Mouse (Mus musculus) liver, adult 2 months (tissue): ENCODE measurements at regions not wholly inside any gene's neighbourhood (a gene's known extent, or its start where the extent isn't known, plus 50 kb on each side); places are given as distances from the start of the nearest gene placed in this dataset.

ENCODE experiments used
- DNase-seq: peaks from one replicate; pipeline ENCODE4 v3.0.0-alpha.2; 2011; ENCODE audit warnings: low read depth, low spot score; ENCODE audit errors: extremely low read depth
- H3K27ac ChIP-seq: fragments of 200-500 bp; replicated peaks from 2 replicates; pipeline ENCODE4 v1.5.1; 2012; ENCODE audit warnings: low read depth, mild to moderate bottlenecking, control low read depth, inconsistent platforms, low read length; ENCODE audit not compliant: insufficient read depth
- H3K27me3 ChIP-seq: fragments of 200-500 bp; 2 replicates; pipeline ENCODE4 v1.6.1; 2012; ENCODE audit warnings: mild to moderate bottlenecking, moderate library complexity, low read length, inconsistent platforms; ENCODE audit not compliant: control insufficient read depth, insufficient read depth
- H3K36me3 ChIP-seq: fragments of 200-500 bp; 2 replicates; pipeline ENCODE4 v1.6.1; 2012; ENCODE audit warnings: low read length, inconsistent platforms; ENCODE audit not compliant: control insufficient read depth, insufficient read depth
- H3K4me1 ChIP-seq: fragments of 200-500 bp; 2 replicates; pipeline ENCODE4 v1.6.1; 2011; ENCODE audit warnings: low read length; ENCODE audit not compliant: control insufficient read depth, insufficient read depth
- H3K4me3 ChIP-seq: fragments of 200-500 bp; 2 replicates; pipeline ENCODE4 v1.5.1; 2011; ENCODE audit warnings: low read depth, mild to moderate bottlenecking, control low read depth, low read length, moderate library complexity; ENCODE audit not compliant: insufficient read depth
- H3K79me2 ChIP-seq: fragments of 200-500 bp; 2 replicates; pipeline ENCODE4 v1.6.1; 2012; ENCODE audit warnings: inconsistent platforms, mild to moderate bottlenecking, low read length, moderate library complexity; ENCODE audit not compliant: control insufficient read depth, insufficient read depth
- H3K9ac ChIP-seq: fragments of 200-500 bp; 2 replicates; pipeline ENCODE4 v1.6.1; 2012; ENCODE audit warnings: low read depth, mild to moderate bottlenecking, control low read depth, inconsistent platforms, low read length
- CTCF ChIP-seq: fragments of 200-500 bp; IDR thresholded peaks from 2 replicates; pipeline ENCODE4 v1.5.1; 2011; ENCODE audit warnings: low read depth, low read length, control low read depth
- POLR2A ChIP-seq: fragments of 200-500 bp; IDR thresholded peaks from 2 replicates; pipeline ENCODE4 v1.6.1; 2011; ENCODE audit warnings: low read length, control low read depth; ENCODE audit not compliant: insufficient read depth; ENCODE audit errors: extremely low read depth
- WGBS: fragments of 180-500 bp; shearing (Covaris S2); methylation state at CpG from one replicate; pipeline ENCODE4 v1.1.7; 2018; 5-methylcytosine and 5-hydroxymethylcytosine counted together

- Histone ChIP-seq H3K36me3 (no peaks in the 10 kb centered on the region), H3K9ac (no peak overlapping the region), H3K27ac (no peak overlapping the region), H3K79me2 (no peaks in the 10 kb centered on the region), H3K4me3 (no peak overlapping the region), H3K27me3 (no peaks in the 10 kb centered on the region), H3K4me1 (no peaks in the 10 kb centered on the region)
- WGBS, result 81% methylated on average over 7 of the region's 7 CpGs
- TF ChIP-seq POLR2A (no peak), CTCF (no peak)
- DNase-seq, result no peak
Measured at GRCm38 (mm10) chr1:69291329-69291728, 183.5 kb upstream of the Erbb4 start.

GRCm38 (mm10) chr1:69286374-69286773 lies 178.5 kb upstream of the Erbb4 start:
- Histone ChIP-seq H3K4me3 (no peak overlapping the region), H3K27ac (no peak overlapping the region), H3K9ac (no peak overlapping the region), H3K79me2 (no peaks in the 10 kb centered on the region), H3K27me3 (no peaks in the 10 kb centered on the region), H3K4me1 (no peaks in the 10 kb centered on the region), H3K36me3 (no peaks in the 10 kb centered on the region)
- DNase-seq, result no peak
- WGBS, result 40% methylated on average over 3 of the region's 3 CpGs
- no peak for TF ChIP-seq CTCF
- no peak for TF ChIP-seq POLR2A

DNA sequence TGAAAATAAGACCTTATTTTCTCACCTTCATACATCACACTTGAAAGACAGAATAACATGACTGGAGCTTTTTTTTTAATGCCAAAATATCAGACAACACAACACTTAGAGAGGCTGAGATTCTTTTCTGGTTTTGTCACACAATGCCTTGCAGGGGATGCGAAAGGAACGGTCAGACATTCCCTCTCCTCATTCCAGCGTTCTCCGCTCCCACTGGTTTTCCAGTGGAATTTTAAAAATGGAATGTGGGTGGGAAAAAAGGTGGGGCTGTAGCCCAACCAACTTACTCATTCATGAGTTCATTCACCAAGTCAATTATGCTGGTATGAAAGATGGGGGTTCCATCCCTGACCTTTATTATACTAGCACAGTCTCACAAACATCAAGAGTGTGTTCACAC lies 169.6 kb upstream of the Erbb4 start:
- WGBS, result 84% methylated on average over 4 of the region's 4 CpGs
- Histone ChIP-seq H3K27me3 (no peaks in the 10 kb centered on the region), H3K9ac (no peak overlapping the region), H3K36me3 (no peaks in the 10 kb centered on the region), H3K79me2 (no peaks in the 10 kb centered on the region), H3K27ac (no peak overlapping the region), H3K4me1 (no peaks in the 10 kb centered on the region), H3K4me3 (no peak overlapping the region)
- no peak for DNase-seq
- TF ChIP-seq CTCF (no peak), POLR2A (no peak)

DNA sequence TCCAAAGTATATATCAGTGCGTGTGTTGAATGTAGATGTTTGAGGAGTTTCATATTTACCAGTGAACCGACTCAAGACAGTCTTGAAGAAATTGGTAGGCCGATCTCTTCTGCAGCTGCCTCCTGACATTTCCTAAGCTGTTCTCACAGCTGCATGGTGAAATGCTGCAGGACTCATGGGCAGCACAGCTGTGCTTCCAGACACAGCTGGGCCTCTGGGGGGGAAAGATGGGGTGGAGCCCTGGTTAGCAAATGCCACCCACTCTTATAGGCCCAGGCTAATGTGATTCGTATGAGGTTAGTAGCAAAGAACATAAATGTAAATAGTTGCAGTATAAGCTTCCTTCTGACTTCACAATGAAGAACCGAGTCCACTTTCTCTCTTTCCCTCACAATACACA lies 139.8 kb upstream of the Erbb4 start:
- no peaks in the 10 kb centered on the region for H3K36me3 ChIP-seq
- no peak overlapping the region for H3K4me3 ChIP-seq
- 81% methylated on average over 5 of the region's 5 CpGs for WGBS
- H3K27me3 ChIP-seq, result no peaks in the 10 kb centered on the region
- H3K27ac ChIP-seq, result no peak overlapping the region
- no peaks in the 10 kb centered on the region for H3K4me1 ChIP-seq
- H3K9ac ChIP-seq, result no peak overlapping the region
- DNase-seq, result no peak
- TF ChIP-seq POLR2A (no peak), CTCF (no peak)
- H3K79me2 ChIP-seq, result no peaks in the 10 kb centered on the region

DNA sequence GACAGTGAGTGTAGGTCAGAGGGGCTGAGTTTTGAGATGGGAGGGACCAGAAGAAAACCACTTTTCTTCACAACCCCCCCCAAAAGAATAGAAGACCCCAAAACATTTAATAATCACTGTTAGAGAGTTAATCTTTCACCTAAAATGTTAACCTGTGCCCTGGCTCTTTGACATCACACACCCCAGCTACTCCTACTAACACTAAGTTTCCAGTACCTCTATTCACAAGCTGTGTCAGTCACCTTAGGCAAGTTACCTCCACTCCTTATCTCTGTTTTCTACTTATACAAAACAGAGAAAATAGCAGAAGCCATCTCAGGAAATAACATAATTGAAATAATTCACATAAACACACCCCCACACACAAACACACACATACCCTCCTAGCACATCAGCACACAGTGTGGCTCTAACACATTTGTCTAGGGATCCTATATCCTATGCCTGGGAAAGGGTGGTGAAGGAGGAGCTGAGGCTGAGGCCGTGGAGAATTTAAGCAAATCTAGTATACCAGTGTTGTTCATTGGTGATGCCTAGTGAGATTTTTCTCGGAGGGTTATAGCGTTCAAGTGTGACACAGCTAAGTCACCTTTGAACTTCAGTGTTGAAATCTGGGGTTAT lies 134.5 kb upstream of the Erbb4 start:
- Histone ChIP-seq H3K79me2 (no peaks in the 10 kb centered on the region), H3K4me3 (no peak overlapping the region), H3K27ac (no peak overlapping the region), H3K27me3 (no peaks in the 10 kb centered on the region), H3K4me1 (no peaks in the 10 kb centered on the region), H3K36me3 (no peaks in the 10 kb centered on the region), H3K9ac (no peak overlapping the region)
- WGBS, result 37% methylated on average over 3 of the region's 3 CpGs
- DNase-seq, result no peak
- TF ChIP-seq CTCF (no peak), POLR2A (no peak)

DNA sequence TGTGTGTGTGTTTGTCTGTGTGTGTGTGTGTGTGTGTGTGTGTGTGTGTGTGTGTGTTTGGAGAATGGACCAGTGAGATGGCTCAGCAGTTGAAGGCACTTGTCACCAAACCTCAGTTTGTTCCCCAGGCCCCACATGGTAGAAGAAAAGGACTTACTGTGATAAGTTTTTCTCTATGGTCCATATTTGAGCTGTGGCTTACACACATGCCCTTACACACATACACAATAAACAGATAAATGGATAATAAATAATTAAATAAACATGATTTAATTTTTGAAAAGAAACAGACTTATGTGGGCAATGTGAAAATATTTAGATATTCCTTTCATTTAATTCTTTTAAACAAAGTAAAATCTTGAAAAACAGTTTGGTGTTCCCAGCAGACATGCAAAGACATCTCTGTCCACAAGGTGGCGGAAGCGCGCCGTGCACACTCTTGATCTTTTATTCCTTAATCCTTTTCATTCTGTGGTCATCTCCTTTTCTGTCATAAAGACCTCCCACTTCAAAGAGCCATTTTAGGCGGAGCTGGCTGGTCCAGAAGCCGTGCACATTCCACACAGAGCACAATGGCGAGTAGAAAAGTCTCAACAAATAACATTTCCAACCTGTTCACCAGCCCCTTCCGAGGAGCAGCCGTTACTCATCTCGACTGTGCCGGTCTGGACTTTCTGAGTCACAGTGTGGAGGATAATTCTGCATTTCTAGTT lies 133.8 kb upstream of the Erbb4 start:
- no peaks in the 10 kb centered on the region for H3K36me3 ChIP-seq
- H3K9ac ChIP-seq, result no peak overlapping the region
- TF ChIP-seq CTCF (peak; percentile 85), POLR2A (no peak)
- WGBS, result 23% methylated on average over 11 of the region's 11 CpGs
- H3K79me2 ChIP-seq, result no peaks in the 10 kb centered on the region
- peak; percentile 5 for DNase-seq
- H3K27me3 ChIP-seq, result no peaks in the 10 kb centered on the region
- H3K4me1 ChIP-seq, result no peaks in the 10 kb centered on the region
- H3K27ac ChIP-seq, result no peak overlapping the region
- no peak overlapping the region for H3K4me3 ChIP-seq
